Mouse (Mus musculus): Measurements from ENCODE around the gene Tbkbp1.

Gene Tbkbp1

DNA sequence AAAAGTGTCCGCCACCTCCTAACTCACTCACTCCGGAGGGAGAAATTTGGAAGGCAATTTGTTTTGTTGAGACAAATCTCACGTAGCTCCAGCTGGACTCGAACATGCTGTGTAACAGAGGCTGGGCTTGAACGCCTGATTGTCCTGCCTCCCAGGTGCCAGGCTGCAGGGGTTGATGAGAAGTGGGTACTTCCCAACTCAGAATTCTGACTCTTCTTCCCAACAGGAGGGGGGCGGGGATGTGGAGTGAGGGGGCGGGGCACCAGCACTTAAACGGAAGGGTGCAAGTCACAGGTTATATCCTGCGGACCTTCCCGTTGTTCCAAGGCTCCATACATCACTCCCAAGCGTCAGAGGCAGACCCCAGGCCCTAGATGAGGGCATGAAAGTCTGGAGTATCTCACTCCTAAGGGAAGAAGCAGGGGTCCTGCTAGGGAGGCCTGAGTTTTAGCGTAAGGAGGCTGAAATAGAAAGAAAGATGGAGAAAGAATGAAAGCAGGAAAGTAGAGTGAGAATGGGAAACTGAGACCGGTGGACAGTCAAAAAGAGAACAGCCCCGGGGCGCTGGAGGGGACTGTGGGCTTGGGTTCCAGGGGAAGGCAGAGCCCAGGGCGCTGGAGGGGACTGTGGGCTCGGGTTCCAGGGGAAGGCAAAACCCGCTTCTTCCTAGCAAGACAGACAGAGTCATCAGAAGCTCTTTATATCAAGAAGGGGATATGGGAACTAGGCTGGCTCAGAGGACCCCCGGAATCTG is 23.6 kb downstream of the Tbkbp1 start:
- DNase-seq (ENCODE audit: low spot score in 2 of 2) = no peak

DNA sequence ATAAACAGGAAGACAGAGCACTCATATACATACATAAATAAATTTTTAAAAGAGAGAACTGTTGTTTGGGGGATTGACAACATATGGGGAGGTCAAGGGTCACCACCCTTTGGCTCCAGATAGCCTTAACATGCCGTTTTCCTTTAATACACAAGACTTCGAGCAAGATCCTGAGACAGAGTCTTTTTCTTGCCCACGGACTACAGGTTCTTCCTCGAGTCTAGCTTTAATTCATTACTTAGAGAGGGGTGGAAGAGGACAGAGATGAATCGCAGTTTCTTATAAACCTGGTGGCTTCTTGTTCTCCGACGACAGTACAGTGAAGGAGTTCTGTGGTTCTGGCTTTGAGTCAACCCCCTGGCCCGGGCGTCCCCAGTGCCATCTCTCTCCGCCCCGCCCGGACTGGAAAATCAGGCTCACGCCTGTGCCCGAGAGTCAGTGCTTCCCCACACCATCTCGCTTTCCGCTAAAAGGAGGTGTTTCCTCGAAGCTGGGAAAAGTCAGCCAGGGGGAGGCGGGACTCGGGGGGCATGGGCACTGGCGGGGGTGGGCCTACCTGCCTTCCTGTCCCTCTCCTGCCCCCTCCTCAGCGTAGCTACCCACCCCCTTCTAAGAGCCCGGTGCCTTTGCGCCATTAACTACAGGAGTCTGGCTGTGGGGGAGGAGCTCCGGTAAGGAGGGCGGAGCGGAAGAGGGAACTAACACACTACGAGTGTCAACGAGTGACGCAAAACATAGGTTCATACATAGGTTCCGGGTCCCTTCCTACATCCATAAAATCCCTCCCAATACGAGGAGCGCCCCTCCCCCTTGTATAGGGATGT is 24.4 kb downstream of the Tbkbp1 start:
- peak; percentile 56 to 74 for DNase-seq (ENCODE audit: low spot score in 2 of 2)

DNA sequence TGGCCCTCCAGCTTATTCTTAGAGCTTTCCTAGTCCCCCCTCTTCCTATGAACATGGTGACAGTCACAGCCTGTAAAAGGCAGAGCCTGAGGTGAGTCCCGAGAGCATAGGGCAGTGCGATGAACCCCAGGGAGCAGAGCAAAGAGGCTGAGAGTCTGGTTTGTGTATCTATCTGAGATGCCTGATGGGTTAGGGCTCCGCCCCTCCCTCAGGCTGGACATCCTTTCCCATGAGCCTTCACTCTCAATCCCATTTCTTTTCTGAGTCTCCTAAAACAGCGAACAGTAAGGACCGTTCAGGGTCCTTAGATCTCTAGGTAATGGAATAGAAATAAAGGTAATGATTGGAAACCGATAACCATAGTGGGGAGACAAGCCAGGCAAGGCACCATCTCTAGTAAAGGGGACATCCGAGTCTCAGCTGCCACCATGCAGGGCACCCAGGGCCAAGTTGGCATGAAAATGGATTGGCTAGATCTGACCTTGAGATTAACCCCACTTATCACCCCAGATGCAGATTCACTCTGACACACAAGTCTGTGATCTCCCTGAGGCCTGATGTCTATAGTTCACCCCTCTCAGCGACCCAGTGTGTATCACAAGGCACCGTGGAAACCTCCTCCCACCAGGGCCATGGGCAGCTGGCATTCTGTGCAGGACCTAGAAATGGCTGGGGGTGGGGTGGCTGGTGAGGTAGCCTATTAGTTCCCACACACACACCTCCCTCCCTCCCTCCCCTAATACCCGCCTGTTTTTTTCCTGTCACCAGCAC is 26.8 kb downstream of the Tbkbp1 start:
- no peak for DNase-seq (ENCODE audit: low spot score in 2 of 2)

DNA sequence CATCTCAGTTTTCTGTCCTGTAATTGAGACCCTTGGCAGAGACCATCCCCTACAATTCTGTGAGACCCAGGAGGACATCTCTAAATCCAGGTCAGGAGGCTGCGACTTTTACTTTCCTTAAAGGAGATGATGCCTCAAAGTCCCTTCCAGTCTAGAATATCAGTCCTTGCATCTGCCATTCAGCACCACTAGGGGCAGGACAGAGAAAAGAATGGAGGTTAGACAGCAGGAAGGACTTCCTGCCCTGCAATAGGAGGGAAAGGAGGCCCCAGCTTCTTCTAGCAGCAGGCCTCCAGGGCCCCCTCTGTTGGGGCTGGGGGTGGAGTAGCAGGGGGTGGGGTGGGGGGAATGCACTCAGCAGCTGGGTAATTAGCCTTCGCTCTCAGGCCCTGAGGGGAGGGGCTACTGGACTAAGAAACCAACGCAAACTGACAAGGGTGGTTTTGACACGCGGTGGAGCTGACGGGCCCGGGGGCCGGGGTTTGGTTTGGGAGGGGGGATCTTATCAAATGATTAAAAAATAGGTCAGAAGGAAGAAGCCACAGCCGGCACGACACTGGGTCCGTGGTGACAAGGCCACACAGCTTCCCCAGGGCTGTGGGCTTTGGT is 27.9 kb downstream of the Tbkbp1 start:
- no peak for DNase-seq (ENCODE audit: low spot score in 2 of 2)

DNA sequence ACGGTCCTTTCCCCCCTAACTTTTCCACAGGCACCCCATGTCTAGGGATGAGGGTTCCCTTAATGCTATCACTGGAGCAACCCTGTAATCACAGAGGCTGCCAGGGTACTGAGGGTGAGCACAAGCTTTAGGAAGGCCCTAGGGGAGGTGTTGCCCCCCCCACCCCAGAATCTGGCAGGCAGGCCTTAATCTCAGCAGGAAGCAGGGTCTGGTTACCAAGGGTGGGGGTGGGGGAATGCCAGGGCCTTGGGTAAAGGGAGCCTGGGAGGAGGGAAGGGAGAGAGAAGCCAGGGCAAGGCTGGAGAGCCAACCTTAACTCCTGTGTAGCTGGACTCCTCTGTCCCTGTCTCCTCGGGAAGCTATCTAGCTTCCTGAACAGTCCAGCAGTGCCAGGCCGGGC is 30.7 kb downstream of the Tbkbp1 start:
- no peak for DNase-seq (ENCODE audit: low spot score in 2 of 2)

DNA sequence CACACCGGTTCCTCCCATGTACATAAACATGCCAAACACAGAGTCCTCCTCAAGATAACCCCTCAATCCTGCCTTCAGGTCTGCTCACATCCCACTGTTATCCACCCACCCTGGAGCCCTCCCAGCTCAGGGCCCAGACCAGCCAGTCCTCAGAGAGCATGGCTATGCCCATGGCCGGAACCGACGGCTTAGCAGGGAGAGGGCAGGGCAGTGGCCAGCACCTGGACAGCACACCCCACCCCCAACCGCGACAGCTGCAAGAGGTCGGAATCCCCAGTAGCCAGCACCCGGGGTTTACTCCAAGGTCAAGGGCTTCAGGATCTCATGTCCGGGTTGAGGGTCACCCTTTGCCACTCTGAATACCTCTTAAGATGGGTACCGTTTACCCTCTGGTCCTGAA is 31.1 kb downstream of the Tbkbp1 start:
- DNase-seq (ENCODE audit: low spot score in 2 of 2) = no peak

DNA sequence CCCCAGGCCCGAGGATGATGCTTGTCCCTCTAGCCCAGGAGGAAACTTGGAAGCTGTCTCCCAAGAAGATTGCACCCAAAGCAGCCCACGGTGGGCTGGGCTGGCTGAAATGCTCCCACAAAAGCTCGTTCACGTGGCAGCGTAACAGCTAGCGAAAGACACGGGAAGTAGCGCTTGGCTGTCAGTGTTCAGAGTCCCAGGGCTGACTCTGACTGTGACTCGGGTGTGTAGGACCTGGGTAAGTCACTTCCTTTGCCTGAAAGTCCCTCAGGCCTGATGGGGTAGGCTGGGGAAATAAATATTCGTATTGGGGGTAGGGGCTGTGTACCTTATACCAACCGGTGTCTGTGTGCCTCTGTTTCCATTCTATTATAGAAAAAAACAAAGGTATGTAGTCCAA is 35.5 kb downstream of the Tbkbp1 start:
- DNase-seq (ENCODE audit: low spot score in 2 of 2) = no peak

DNA sequence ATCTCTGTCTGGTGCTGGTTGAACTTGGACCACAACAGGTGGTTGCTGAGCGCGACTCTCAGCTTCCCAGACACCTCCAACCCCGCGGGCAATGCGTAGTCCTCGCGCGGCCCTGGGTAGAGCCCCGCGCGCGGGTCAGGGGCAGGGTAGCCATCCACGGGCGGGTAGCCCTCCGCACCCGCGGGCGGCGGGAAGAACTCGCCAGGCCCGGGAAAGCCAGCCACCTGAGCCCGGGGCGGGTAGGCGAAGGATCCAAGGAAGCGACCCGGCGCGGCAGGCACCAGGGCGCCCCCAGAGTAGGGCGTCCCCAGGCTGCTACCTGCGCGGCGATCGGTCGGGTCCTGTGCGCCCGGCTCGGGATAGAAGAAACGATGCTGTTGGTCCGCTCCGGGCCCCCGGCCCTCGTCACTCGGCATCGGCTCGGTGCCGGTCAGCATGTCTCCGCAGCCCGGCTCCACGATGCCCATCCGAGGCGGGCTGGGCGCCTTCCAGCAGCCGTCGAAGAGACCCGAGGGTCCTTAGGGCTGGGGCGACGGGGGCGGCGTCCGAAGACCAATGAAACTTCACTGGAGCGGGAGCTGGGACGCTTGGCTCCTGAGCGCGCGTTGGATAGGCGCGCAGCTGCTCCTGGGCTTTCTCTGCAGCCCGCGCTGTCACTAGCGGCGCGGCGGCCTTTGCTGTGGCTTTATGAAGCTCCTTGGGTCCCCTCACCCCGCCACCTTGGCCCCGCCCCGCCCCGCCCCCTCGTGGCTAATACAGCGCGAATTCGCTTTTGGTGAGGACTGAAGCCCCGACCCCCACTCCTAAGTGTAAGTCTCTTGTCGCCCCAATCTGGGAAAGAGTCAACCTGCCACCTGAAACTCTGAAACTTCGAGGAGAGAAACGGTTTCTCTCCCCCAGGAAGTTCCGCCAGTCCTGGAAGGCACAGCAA is 36.4 kb downstream of the Tbkbp1 start, which contains the start of gene Tbx21:
TSS of gene Tbx21 (minus strand) at position 661 of the 931 bp plus-strand sequence.
- peak in 1 of 2 experiments; percentile 24 for DNase-seq (ENCODE audit: low spot score in 2 of 2)

DNA sequence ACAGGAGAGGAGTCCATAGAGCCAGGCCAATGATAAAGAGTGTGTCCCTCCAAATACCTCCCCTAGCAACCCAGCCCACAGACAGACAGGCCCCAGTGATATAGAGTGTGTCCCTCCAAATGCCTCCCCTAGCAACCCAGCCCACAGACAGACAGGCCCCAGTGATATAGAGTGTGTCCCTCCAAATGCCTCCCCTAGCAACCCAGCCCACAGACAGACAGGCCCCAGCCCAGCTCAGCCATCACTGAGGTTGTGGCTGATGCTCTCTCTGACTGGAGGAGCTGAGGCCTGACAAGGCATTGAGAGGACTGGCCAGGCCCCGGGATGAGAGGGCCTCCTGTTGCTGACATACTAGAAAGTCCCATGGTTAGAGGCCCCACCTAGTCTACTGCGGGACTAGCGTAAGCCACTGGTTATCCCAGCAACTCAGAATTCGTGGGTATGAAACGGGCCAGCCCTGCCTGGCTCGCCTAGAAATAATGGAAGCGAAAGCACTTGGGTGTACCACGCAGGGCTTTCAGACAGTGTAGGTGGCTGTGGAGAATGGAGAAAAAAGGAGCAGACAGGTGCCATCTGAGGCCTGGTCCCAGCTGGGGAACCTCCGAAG is 38.7 kb downstream of the Tbkbp1 start:
- DNase-seq (ENCODE audit: low spot score in 2 of 2) = no peak

DNA sequence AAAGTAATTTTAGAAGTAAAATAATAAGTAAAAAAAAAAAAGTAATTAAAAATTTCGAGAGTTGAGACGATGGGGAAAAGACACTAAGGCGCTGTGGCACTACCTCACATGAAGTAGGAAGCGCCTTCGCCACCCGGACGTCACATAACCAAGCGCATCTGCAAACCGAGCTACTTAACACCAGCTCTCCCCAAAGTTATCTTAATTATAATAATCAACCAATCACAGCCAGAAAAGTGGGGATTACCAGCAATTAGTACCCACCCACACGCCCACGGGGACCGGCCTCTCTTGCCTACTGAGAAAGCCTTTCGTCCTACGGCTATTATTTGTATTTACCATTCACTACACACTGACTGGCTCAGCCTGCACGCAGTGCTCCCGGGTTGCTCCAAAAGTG is 42.3 kb downstream of the Tbkbp1 start:
- no peak for DNase-seq (ENCODE audit: low spot score in 2 of 2)

DNA sequence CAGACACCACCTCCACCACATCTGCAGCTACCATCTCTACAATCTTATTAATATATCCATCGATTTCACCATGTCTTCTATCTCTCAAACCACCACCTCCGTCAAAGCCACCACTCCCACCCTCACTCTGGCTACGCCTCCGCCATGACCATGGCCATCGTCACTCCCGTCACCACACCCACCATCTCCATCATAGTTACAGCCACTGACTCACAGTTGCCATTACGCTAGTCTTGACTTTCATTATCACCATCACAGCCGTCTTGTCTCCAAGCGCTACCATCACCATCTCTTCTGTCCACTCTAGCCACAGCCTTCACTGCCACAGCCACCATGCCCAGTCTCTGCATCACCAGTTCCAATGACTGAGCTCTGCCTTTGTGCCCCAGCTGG is 47.2 kb downstream of the Tbkbp1 start:
- DNase-seq (ENCODE audit: low spot score in 2 of 2) = no peak

DNA sequence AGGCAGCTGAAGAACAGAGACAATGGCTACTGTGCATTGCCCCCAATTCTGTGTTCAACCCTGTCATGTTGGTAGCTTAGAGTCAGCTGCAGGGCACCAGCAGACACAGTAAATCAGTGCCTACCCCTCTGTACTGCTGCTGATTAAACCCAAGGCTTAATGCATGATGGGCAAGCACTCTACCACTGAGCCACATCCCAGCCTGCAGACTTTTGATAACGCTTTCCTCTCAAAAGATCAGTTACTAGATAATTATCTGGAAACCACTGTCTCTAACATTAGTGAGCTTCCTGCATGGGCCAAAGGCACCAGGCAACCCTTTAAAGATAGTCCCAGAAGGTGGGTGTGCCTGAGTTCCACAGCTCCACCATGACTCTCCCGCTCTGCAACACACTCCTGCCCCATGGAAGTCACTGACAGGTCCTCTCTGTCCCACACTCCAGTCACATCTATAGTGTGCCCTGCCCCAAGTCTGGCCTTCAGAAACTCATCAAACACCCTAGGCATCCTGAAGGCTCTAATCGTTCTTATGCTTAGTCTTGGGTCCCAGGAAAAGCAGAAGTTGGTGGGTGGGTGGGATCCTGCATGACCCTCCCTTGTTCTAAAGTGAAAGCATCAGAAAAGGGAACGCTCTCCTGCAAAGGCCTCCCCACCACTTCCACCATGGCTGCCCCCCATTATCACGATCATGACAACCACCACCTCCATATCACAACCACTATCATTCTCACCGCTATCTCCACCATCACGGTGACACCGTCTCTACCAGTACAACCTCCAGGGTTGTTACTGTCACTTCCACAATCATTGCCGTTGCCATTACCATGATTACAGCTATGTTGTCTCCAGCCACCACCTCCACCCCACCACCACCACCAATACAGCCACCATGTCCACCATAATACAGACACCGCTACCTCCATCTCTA is 47.9 kb downstream of the Tbkbp1 start:
- DNase-seq (ENCODE audit: low spot score in 2 of 2) = no peak

DNA sequence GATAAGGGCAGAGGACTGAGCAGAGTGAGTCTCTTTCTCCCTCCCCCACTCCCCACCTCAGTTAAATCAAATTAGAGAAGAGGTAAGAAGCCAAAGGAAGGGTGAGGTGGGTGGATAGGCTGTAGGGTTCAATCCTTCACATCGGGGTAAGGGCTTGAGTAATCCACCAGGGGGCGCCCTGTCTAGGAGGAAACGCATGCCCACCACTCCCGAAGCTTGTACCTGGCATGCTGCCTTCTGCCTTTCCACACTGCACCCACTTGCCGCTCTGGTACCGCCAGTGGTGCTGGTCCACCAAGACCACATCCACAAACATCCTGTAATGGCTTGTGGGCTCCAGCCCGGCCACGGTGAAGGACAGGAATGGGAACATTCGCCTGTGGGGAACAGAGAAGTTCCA is 49.6 kb downstream of the Tbkbp1 start:
- peak; percentile 31 to 76 for DNase-seq (ENCODE audit: low spot score in 2 of 2)

DNA sequence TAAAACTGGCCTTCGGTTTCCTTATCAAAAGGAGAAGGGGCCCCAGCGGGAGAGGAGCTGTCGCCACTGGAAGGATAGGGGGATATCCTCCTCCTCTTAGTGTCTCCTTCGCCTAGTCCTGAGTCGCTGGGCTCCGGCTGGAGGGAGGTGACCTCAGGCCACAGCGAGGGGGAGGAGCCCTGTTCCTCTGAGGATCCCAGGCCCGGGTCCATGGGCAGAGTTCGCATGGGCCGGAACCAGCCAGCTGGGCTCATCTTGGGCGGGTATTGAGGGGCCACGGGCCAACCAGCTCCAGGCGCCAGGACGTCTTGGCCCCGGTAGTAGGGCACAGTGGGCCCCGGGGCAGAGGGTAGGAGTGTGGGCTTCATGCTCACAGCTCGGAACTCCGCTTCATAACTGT is 52.5 kb downstream of the Tbkbp1 start:
- no peak for DNase-seq (ENCODE audit: low spot score in 2 of 2)

DNA sequence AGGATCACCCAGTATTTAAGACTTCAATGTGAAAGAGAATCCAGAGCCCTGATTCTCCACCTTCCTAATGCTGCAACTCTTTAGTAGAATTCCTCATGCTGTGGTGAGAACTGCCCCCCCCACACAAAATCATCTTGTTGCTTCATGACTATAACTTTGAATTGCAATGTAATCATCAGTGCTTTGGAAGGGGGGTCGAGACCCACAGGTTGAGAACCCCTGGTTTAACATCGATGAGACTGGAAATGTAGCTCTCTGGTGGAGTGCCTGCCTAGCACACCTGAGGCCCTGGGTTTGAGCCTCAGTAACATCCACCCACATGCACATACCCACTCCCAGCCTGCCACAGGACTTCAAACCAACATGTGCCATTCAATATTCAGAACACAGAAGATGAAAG is 56.7 kb downstream of the Tbkbp1 start:
- DNase-seq (ENCODE audit: low spot score in 2 of 2) = no peak

DNA sequence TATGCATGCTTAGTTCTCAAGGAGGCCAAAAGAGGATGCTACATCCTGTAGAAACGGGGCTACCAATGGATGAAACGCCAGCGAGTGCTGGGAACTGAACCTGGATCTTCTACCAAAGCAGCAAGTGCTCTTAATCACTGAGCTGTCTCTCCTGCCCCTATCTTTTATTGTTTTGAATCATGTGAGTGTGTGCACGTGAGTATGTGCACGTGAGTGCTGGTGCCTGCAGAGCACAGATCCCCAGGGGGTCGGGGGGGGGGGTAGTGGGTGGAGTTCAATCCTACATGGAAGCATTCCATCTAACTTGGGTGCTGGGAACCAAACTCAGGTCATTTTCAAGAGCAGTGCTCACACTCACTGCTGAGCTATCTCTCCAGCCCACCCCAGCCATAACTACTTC is 64.9 kb downstream of the Tbkbp1 start:
- DNase-seq (ENCODE audit: low spot score in 2 of 2) = no peak
